Mouse (Mus musculus) bone marrow, adult 2 months (tissue): ENCODE data around the gene Zfp618. TPM values are rescaled to one million over a fixed set of nuclear protein-coding genes. Genes with fewer than 3 reads are reported as not detected.

ENCODE experiments used
- H3K27ac ChIP-seq: fragments of 200-500 bp; 2 replicates; pipeline ENCODE4 v1.5.1; 2012; ENCODE audit warnings: low read depth, mild to moderate bottlenecking, control low read depth, inconsistent platforms, low read length; ENCODE audit not compliant: control insufficient read depth, poor library complexity, insufficient read depth
- H3K4me1 ChIP-seq: fragments of 200-500 bp; 2 replicates; pipeline ENCODE4 v1.6.1; 2011; ENCODE audit warnings: low read length; ENCODE audit not compliant: control insufficient read depth, insufficient read depth
- H3K4me3 ChIP-seq: fragments of 200-500 bp; replicated peaks from 2 replicates; pipeline ENCODE3; 2011; ENCODE audit warnings: mild to moderate bottlenecking, low read depth, low read length, control low read depth; ENCODE audit not compliant: control insufficient read depth
- CTCF ChIP-seq: fragments of 200-500 bp; IDR thresholded peaks from 2 replicates; pipeline ENCODE4 v1.5.1; 2011; ENCODE audit warnings: low read length, control low read depth; ENCODE audit not compliant: control insufficient read depth, insufficient read depth
- POLR2A ChIP-seq: fragments of 200-500 bp; IDR thresholded peaks from 2 replicates; pipeline ENCODE4 v1.6.1; 2011; ENCODE audit warnings: low read depth, mild to moderate bottlenecking, control low read depth, low read length, borderline replicate concordance; ENCODE audit not compliant: control insufficient read depth
- WGBS: fragments of 180-500 bp; shearing (Covaris S2); methylation state at CpG from one replicate; pipeline ENCODE4 v1.1.7; 2018; 5-methylcytosine and 5-hydroxymethylcytosine counted together
- polyA plus RNA-seq: library from polyadenylated mRNA; stranded (reverse); fragments of >200 nt; gene quantifications from 2 replicates; pipeline ENCODE4 v1.2.4, GENCODE M21; 2011; ENCODE audit warnings: low replicate concordance; ENCODE audit not compliant: missing spikeins, insufficient read depth, insufficient read length

The Zfp618 gene
- polyA plus RNA-seq, 1 experiment: 0.40 TPM

DNA sequence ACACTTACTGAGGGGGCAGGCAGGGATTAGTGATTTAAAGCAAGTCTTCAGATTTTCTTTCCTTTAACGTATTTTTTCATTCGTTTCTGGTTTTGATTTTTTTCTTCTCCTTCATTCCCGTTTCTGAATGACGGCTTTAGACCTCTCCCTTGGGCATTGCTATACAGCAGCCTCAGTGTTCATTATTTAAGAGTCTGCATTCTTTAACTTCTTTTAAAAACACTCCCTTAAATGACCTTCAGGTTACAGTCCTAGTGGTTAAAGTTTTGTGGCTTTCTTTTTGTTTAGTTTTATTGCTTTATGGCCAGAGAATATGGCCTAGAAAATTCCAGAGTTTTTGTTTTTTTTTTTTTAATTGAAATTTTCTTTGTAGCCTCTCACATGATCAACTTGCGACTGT is 64.8 kb downstream of the Zfp618 start:
- TF ChIP-seq CTCF (no peak), POLR2A (no peak)
- 79% methylated on average over 5 of the region's 5 CpGs for WGBS
- H3K27ac ChIP-seq: no peak overlapping the region
- no peak overlapping the region for H3K4me3 ChIP-seq
- no peaks in the 10 kb centered on the region for H3K4me1 ChIP-seq

DNA sequence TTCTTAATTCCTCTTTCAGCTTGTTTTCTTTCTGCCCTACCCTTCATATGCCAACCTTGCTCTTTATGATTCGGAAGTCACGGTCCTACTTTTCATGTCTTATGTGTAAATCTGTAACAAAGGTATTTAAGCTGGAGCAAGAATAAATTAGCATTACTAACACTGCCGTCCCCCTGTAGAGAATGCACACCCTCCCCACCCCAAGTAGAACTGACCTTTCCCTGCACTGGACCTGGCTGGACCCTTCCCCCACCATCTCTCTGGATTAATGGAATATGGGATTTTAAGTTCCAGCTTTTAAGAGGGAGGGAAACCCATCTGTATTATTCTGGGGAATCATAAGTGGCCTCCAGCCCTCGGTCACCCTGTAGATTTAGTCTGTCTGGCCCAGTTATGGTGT is 65.9 kb downstream of the Zfp618 start:
- TF ChIP-seq CTCF: no peak
- no peak for TF ChIP-seq POLR2A
- 80% methylated on average over 4 of the region's 4 CpGs for WGBS
- Histone ChIP-seq H3K27ac (no peak overlapping the region), H3K4me3 (no peak overlapping the region), H3K4me1 (no peaks in the 10 kb centered on the region)

DNA sequence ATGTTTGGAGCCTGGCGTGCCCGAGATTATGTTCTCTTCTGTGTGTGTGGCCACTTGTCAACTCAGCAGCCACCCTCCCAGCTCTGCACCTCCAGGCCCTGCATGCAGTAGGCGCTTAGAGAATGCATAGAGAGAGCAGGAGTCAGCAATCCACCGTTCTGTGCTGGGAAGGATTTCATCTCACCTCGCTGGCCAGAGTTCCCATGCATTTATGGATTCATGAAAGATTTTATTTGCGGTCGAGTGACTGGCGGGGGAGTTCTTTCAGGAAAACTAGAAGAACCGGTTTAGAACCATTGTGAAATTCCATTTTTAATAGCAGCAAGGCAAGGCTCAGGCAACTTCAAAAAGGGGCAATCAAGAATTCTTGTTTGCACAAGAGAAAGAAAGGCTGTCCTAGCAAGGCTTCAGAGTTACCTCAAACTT is 67.2 kb downstream of the Zfp618 start:
- TF ChIP-seq CTCF (no peak), POLR2A (no peak)
- H3K4me1 ChIP-seq: no peaks in the 10 kb centered on the region
- WGBS: 83% methylated on average over 9 of the region's 9 CpGs

DNA sequence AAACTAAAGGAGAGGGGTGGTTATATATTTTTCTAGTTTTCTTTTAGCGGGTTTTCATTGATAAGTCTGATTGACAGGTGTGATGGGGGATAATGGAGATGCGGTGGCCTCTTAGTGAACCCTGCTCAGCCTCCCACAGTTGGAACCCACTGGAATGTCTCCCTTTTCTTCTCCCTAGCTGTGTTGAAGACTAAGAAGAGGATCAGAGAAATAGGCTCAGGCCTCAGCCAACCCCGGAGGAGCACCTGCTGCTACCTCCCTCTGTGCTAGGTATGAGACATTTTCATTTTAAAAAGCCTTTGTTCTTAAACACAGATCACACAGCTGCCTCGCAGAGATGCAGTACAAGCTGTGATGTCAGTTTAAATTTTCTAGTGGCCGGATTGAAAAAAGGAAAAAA is 68.4 kb downstream of the Zfp618 start:
- WGBS: 75% methylated on average over 5 of the region's 5 CpGs
- Histone ChIP-seq H3K4me1 (no peaks in the 10 kb centered on the region), H3K27ac (no peak overlapping the region), H3K4me3 (no peak overlapping the region)
- no peak for TF ChIP-seq POLR2A
- TF ChIP-seq CTCF: no peak

More for the DNA sequence above, 67.2 kb downstream of the Zfp618 start:
- no peak overlapping the region for H3K27ac ChIP-seq
- no peak overlapping the region for H3K4me3 ChIP-seq

DNA sequence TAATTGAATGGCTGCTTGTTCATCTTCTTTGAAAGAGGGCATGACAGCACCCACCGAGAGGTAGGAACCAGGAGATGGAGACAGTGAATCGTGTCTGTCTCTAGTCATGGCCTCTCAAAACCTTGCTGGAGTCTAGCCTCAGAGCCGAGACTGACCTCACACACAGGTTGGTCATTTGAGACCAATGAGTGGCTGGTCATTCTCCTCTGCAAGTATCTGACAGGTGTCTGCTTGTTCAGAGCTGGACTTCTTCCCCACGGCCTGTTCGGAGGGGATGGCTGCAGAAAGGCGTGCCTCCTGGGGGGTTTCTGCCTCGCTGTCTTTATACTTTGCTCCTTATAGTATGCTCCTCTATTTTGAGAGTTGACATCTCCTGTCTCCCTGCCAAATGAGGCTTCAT is 70.6 kb downstream of the Zfp618 start:
- TF ChIP-seq POLR2A (no peak), CTCF (no peak)
- Histone ChIP-seq H3K4me3 (no peak overlapping the region), H3K4me1 (no peaks in the 10 kb centered on the region), H3K27ac (no peak overlapping the region)
- 84% methylated on average over 7 of the region's 7 CpGs for WGBS

DNA sequence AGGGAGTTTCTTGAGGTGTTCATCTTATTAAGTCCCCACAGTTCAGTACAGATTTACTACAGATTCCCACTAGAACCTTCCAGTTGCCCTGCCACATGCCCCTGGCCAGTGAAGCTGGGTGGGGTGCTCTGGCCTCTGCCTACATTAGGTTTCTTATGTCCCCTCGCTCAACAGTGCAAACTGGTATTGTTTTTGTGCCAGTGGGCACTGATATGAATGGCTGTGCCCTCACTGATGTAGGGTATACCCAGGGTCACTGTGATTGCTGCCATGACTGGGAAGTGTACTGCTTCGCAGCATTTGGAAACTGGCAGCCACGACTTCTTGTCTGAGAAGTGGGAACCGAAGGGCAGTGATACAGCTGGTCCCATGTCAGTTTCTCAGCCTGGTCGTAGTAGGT is 71.4 kb downstream of the Zfp618 start:
- TF ChIP-seq CTCF: no peak
- TF ChIP-seq POLR2A: no peak
- Histone ChIP-seq H3K27ac (no peak overlapping the region), H3K4me1 (no peaks in the 10 kb centered on the region), H3K4me3 (no peak overlapping the region)
- 82% methylated on average over 5 of the region's 5 CpGs for WGBS

DNA sequence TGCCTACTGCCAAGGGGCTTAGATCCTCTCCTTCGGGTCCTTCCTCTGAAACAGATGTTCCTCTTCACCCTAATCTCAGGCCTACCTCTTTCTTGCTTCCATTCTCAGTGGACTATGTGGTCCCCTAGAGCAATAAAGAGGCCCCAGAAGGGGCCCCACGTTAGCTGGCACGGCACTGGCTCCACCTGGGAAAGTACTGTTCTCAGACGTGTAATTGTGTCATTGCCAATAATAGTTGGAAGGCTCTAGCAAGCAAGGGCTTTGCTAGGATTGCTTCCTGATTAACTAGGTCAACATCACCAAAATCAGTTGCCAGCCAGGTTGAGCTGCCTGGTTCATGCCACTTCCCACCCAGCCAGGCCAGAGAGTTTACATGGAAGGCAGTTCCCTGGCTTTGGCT is 72.2 kb downstream of the Zfp618 start:
- Histone ChIP-seq H3K4me3 (no peak overlapping the region), H3K4me1 (no peaks in the 10 kb centered on the region), H3K27ac (no peak overlapping the region)
- WGBS: 84% methylated on average over 4 of the region's 4 CpGs
- TF ChIP-seq POLR2A (no peak), CTCF (no peak)

DNA sequence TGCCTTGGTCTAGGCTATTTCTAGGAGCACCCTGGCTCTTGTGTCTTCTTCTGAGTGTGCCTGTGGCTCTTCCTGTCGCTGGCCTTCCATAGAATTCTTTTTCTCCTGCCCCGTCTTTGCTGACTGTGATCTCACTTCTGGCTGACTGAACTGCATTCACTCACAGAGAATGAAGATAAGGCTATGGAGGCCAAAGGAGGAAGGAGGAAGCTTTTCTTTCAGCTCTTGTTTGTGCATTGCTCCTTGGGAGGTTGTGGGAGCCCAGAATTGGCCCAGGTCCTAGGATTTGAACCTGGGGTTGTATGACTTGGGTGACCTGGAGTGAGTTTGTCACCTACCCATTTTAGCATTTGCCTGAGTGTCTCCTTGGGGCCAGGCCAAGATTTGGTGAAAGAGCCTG is 72.9 kb downstream of the Zfp618 start:
- no peak overlapping the region for H3K4me3 ChIP-seq
- no peak for TF ChIP-seq POLR2A
- H3K4me1 ChIP-seq: no peaks in the 10 kb centered on the region
- 66% methylated on average over 2 of the region's 2 CpGs for WGBS
- no peak overlapping the region for H3K27ac ChIP-seq

DNA sequence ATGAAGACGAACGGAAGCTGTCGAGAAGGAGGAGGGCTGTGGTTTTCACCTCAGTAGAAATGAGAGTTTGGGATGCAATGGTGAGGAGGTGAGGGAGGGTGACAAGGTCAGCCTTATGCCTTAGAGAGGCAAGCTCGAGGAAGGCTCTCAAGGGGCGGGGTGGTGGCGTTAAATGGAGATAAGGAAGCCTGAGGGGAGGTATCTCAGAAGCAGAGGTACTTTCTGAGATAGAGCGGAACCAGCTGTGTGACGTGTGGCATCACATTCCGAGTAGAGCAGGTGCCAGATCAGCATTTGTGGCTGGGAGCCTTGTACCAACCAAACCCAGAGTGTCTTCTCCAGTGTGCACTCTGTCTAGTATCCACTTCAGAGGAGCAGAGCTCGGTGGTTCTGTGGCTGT is 73.6 kb downstream of the Zfp618 start:
- no peak for TF ChIP-seq CTCF
- TF ChIP-seq POLR2A: no peak
- H3K27ac ChIP-seq: no peak overlapping the region
- no peak overlapping the region for H3K4me3 ChIP-seq
- no peaks in the 10 kb centered on the region for H3K4me1 ChIP-seq
- 71% methylated on average over 10 of the region's 10 CpGs for WGBS

DNA sequence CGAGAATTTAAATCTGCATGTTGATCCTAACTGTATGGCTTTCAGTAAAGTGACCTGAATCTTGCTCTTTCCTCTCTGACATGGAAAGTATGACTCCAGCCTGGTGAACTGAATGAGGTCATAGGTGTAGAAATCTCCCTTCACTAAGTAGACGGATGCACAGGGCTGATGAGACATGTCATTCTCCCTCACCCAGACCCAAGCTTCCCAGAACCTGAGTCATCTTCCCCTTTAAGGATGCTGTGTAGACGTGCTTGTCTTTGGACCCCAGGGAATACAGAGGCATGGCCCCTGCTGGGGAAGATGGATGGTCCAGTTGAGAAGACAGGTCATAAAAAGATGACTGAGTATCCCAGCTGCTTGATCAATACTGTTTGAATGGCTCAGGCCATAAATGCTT is 83.2 kb downstream of the Zfp618 start:
- WGBS: 58% methylated on average over 3 of the region's 3 CpGs
- no peak overlapping the region for H3K4me3 ChIP-seq
- H3K4me1 ChIP-seq: no peaks in the 10 kb centered on the region
- H3K27ac ChIP-seq: no peak overlapping the region
- no peak for TF ChIP-seq CTCF
